Mouse (Mus musculus) fibroblast of lung, adult 2 months (primary cell): ENCODE data around the gene D130043K22Rik.

ENCODE experiments used
- DNase-seq: peaks from one replicate; pipeline ENCODE4 v3.0.0-alpha.2; 2011; ENCODE audit warnings: low read depth

D130043K22Rik gene

GRCm38 (mm10) chr13:24844983-24845955 lies at the start of gene D130043K22Rik:
Gene D130043K22Rik, plus strand, starts transcription at chr13:24845135.
- DNase-seq = no peak

GRCm38 (mm10) chr13:24798686-24799085 lies 46.2 kb upstream of the D130043K22Rik start:
- no peak for DNase-seq

GRCm38 (mm10) chr13:24799378-24799777 lies 45.6 kb upstream of the D130043K22Rik start:
- DNase-seq = no peak

- peak; percentile 30 for DNase-seq
Measured at GRCm38 (mm10) chr13:24799925-24800673, 44.8 kb upstream of the D130043K22Rik start.

GRCm38 (mm10) chr13:24800674-24801307 lies 44.1 kb upstream of the D130043K22Rik start:
- DNase-seq = peak; percentile 78

- no peak for DNase-seq
Measured at GRCm38 (mm10) chr13:24801308-24801921, 43.5 kb upstream of the D130043K22Rik start, which contains the start of gene BC005537. Gene BC005537, plus strand, starts transcription at chr13:24801657.

GRCm38 (mm10) chr13:24802131-24802691 lies 42.7 kb upstream of the D130043K22Rik start:
- DNase-seq = no peak

- DNase-seq = no peak
Measured at GRCm38 (mm10) chr13:24803196-24803595, 41.7 kb upstream of the D130043K22Rik start.

GRCm38 (mm10) chr13:24806079-24806478 lies 38.9 kb upstream of the D130043K22Rik start:
- no peak for DNase-seq

GRCm38 (mm10) chr13:24812521-24812920 lies 32.4 kb upstream of the D130043K22Rik start:
- no peak for DNase-seq

GRCm38 (mm10) chr13:24814616-24815015 lies 30.3 kb upstream of the D130043K22Rik start:
- no peak for DNase-seq

GRCm38 (mm10) chr13:24816125-24817092 lies 28.5 kb upstream of the D130043K22Rik start:
- DNase-seq = no peak

GRCm38 (mm10) chr13:24819931-24820330 lies 25.0 kb upstream of the D130043K22Rik start:
- no peak for DNase-seq

- peak; percentile 52 for DNase-seq
Measured at GRCm38 (mm10) chr13:24822663-24823343, 22.1 kb upstream of the D130043K22Rik start.

- no peak for DNase-seq
Measured at GRCm38 (mm10) chr13:24824647-24825046, 20.3 kb upstream of the D130043K22Rik start.

GRCm38 (mm10) chr13:24825587-24825986 lies 19.3 kb upstream of the D130043K22Rik start:
- DNase-seq = no peak

- no peak for DNase-seq
Measured at GRCm38 (mm10) chr13:24826116-24826515, 18.8 kb upstream of the D130043K22Rik start.

GRCm38 (mm10) chr13:24830756-24831352 lies 14.1 kb upstream of the D130043K22Rik start:
- DNase-seq = no peak
